ENCODE assay signal across 8 mouse cellular contexts in the genomic region with DNA sequence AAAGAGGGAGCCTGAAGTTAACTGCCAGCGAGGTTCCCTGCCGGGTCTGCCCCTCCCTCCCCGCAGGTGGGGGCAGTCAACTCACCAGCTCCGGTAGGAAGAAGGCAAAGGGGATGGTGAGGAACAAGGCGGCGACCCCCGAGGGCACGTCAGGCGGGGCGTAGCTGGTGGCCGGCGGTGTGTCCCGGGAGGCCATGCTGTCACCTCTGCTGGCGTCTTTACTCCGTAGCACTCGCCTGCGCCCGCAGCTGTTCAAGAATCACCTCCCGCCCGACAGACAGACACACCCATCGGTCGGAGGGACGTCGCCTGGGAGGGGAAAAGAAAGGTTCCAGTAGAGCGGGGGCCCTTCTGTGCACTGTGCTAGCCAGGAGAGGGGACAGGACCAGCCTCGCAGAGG. TPM values are rescaled to one million over a fixed set of nuclear protein-coding genes. Genes with fewer than 3 reads are reported as not detected.
DNase-seq lines count a peak whose midpoint lies in the region; ATAC-seq and TF ChIP-seq lines count a peak whose summit lies in the region.

A gene (minus strand): TSS at position 262 of the 400 bp plus-strand sequence.

- under 1% methylated on average over 26 of the region's 26 CpGs for WGBS in embryonic facial prominence, embryonic 13.5 days
- 2% methylated on average over 25 of the region's 26 CpGs for WGBS in hindbrain, embryonic 14.5 days

- peak within 1 kb of the TSS; percentile 54 for H3K4me2 ChIP-seq in embryonic facial prominence, embryonic 13.5 days
- H3K4me2 ChIP-seq in hindbrain, embryonic 14.5 days (replicated peaks): peak within 1 kb of the TSS; percentile 29

- peak within 1 kb of the TSS; percentile 54 for H3K9ac ChIP-seq in embryonic facial prominence, embryonic 13.5 days
- H3K9ac ChIP-seq in hindbrain, embryonic 14.5 days: no peak within 1 kb of the TSS

- no peaks in the 10 kb centered on the region for H3K36me3 ChIP-seq in embryonic facial prominence, embryonic 13.5 days
- H3K36me3 ChIP-seq in hindbrain, embryonic 14.5 days (replicated peaks; ENCODE audit: control insufficient read depth, insufficient read depth): no peaks in the 10 kb centered on the region

- peak within 1 kb of the TSS; percentile 72 for H3K4me3 ChIP-seq in gastrocnemius, adult 2 months
- H3K4me3 ChIP-seq in embryonic facial prominence, embryonic 13.5 days: peak within 1 kb of the TSS; percentile 34
- no peak within 1 kb of the TSS for H3K4me3 ChIP-seq in hindbrain, embryonic 14.5 days (replicated peaks; ENCODE audit: low read length)

- TF ChIP-seq CTCF in gastrocnemius, adult 2 months (IDR thresholded peaks at IDR 0.05): no peak

- no peaks in the 10 kb centered on the region for H3K9me3 ChIP-seq in embryonic facial prominence, embryonic 13.5 days
- H3K9me3 ChIP-seq in hindbrain, embryonic 14.5 days (ENCODE audit: control insufficient read depth, low read length): no peaks in the 10 kb centered on the region

- H3K4me1 ChIP-seq in embryonic facial prominence, embryonic 13.5 days: peaks cover 16% of the 10 kb centered on the region
- H3K4me1 ChIP-seq in hindbrain, embryonic 14.5 days (replicated peaks; ENCODE audit: control insufficient read depth, insufficient read depth, low read length): no peaks in the 10 kb centered on the region

- DNase-seq in gastrocnemius, adult 2 months: peak; percentile 26
- no peak for DNase-seq in gastrocnemius, adult 18-20 months (ENCODE audit: low spot score)
- no peak for DNase-seq in hindbrain, embryonic 14.5 days (ENCODE audit: low spot score)
- DNase-seq in right cerebral cortex, postnatal 36 days (ENCODE audit: low spot score in 2 of 2): no peak
- no peak for DNase-seq in frontal cortex, postnatal 25 days (ENCODE audit: low spot score in 2 of 2)
- DNase-seq in left cerebral cortex, adult 8-10 months (ENCODE audit: low spot score in 2 of 2): no peak

- peak within 1 kb of the TSS; percentile 80 for H3K27ac ChIP-seq in gastrocnemius, adult 2 months
- no peak within 1 kb of the TSS for H3K27ac ChIP-seq in embryonic facial prominence, embryonic 13.5 days
- H3K27ac ChIP-seq in hindbrain, embryonic 14.5 days: no peak within 1 kb of the TSS

- intact Hi-C loops in gastrocnemius, adult 2 months (cut with DNase I): no loop called here

- ATAC-seq in embryonic facial prominence, embryonic 13.5 days (ENCODE audit: insufficient number of reproducible peaks, insufficient read depth, low FRiP score, low TSS enrichment, low read depth): no peak
- no peak for ATAC-seq in hindbrain, embryonic 14.5 days (ENCODE audit: low FRiP score)
- peak; percentile 48 for ATAC-seq in megakaryocyte progenitor cell, adult 5-6 weeks (replicated peaks; ENCODE audit: poor library complexity)

- peaks cover 28% of the 10 kb centered on the region for H3K27me3 ChIP-seq in embryonic facial prominence, embryonic 13.5 days
- peaks cover 12% of the 10 kb centered on the region; the same call in 1 of the 2 replicates for H3K27me3 ChIP-seq in hindbrain, embryonic 14.5 days (ENCODE audit: control insufficient read depth, insufficient read depth, low read length)

RNA-seq across cellular contexts. Expression of the gene that starts here (rescaled TPM):
- 1 to 10 TPM; 1.6 to 3.8 TPM for total RNA-seq in gastrocnemius, adult 2 months (2021)
- total RNA-seq in gastrocnemius, adult 18-20 months (2021): 1 to 10 TPM; 2.2 to 4.9 TPM
- polyA plus RNA-seq in embryonic facial prominence, embryonic 13.5 days (2015; fragmentation: Nextera tagmentation; extraction: Ambion mirVana): 6.4 and 7.6 TPM in 2 replicates
- polyA plus RNA-seq in hindbrain, embryonic 14.5 days (2014; fragmentation: Nextera tagmentation; extraction: Ambion mirVana): 1.3 and 1.4 TPM in 2 replicates
- not detected in 2 replicates for total RNA-seq in megakaryocyte progenitor cell, adult 5-6 weeks (2015)
- total RNA-seq in megakaryocyte progenitor cell, adult 5-6 weeks (2017): not detected in 2 replicates
- total RNA-seq in left cerebral cortex, adult 8-10 months (2022): under 1 TPM; 0.37 to 0.78 (median 0.54) TPM

Comparison
In these comparisons a context has a peak if more than half of its experiments do, and no peak if none do; other contexts are left out.
1. Peak in ATAC-seq in megakaryocyte progenitor cell, adult 5-6 weeks; RNA of the gene not detected or under 1 TPM.